Mouse (Mus musculus) ES-Bruce4 (cell line): ENCODE results near the gene Slc25a5.

ENCODE experiments used
- CTCF ChIP-seq: IDR thresholded peaks from one replicate; pipeline ENCODE4 v1.8.1; 2011; ENCODE audit warnings: low read depth, low read length
- EP300 ChIP-seq: IDR thresholded peaks from 2 replicates; pipeline ENCODE4 v1.6.1; 2011; ENCODE audit warnings: low read depth, low read length; ENCODE audit not compliant: insufficient read depth
- POLR2A ChIP-seq: IDR thresholded peaks from one replicate; pipeline ENCODE4 v1.8.1; 2011; ENCODE audit warnings: low read length; ENCODE audit not compliant: insufficient read depth

GRCm38 (mm10) chrX:36760946-36761635 lies 34.4 kb upstream of the Slc25a5 start:
- TF ChIP-seq CTCF (no peak), EP300 (no peak), POLR2A (no peak)
